Mouse (Mus musculus): ENCODE results near the gene Olfr871.

DNA sequence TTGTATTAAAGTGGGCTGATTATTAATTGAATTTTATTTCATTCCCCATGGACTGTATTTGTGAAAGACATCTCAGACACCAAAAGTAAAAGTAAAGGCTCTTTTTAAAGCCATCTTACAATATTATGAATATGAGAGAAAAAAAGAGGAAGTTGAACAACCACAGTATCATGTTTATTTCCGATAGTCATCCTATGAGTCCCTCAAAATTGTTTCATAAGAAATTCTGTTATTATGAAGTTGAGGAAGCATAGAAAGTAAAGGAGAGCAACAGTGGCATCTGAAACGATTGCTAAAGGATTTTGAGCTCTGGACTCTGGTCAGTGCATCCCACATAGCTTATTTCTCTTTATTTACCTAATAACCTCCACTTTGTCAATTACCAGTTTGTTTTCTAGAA is 25.4 kb downstream of the Olfr871 start:
- no peak for TF ChIP-seq E2F4 (IDR thresholded peaks at IDR 0.05; ENCODE audit: insufficient read depth)
- TF ChIP-seq MYOD1 (IDR thresholded peaks at IDR 0.05; ENCODE audit: control insufficient read depth in 1 of 3, insufficient read length in 2 of 3, low read depth in 2 of 3): no peak
- TF ChIP-seq TCF12 (IDR thresholded peaks at IDR 0.05; ENCODE audit: insufficient read depth, poor library complexity, severe bottlenecking): no peak
- no peak for TF ChIP-seq POLR2A (IDR thresholded peaks at IDR 0.05; ENCODE audit: insufficient read length, low read depth)
- no peak for TF ChIP-seq CEBPB (IDR thresholded peaks at IDR 0.05; ENCODE audit: insufficient read depth, poor library complexity, severe bottlenecking)
- TF ChIP-seq MAX (IDR thresholded peaks at IDR 0.05; ENCODE audit: low read depth): no peak
- TF ChIP-seq POLR2AphosphoS2 (IDR thresholded peaks at IDR 0.05; ENCODE audit: insufficient read length, low read depth): no peak
- no peak for TF ChIP-seq REST (IDR thresholded peaks at IDR 0.05; ENCODE audit: insufficient read depth, insufficient read length)
- no peak for TF ChIP-seq MYOG (IDR thresholded peaks at IDR 0.05; ENCODE audit: control insufficient read depth in 1 of 3, insufficient read depth in 1 of 3, insufficient read length in 2 of 3, low read depth in 2 of 3)
- TF ChIP-seq USF1 (IDR thresholded peaks at IDR 0.05; ENCODE audit: low read depth): no peak
- TF ChIP-seq TCF3 (IDR thresholded peaks at IDR 0.05; ENCODE audit: insufficient read length, low read depth): no peak
- no peak for TF ChIP-seq SRF (IDR thresholded peaks at IDR 0.05; ENCODE audit: control insufficient read depth, insufficient read length, low read depth)
